Mouse (Mus musculus) stomach, postnatal 0 days (tissue): ENCODE measurements around the gene Lin7b.

Experiments used
- CTCF ChIP-seq: IDR thresholded peaks from 2 replicates; pipeline ENCODE4 v1.5.1; 2016; ENCODE audit warnings: antibody characterized with exemption, low read depth, mild to moderate bottlenecking, moderate library complexity
- EP300 ChIP-seq: optimal IDR thresholded peaks from 2 replicates; pipeline ENCODE3; 2016; ENCODE audit warnings: antibody characterized with exemption

- TF ChIP-seq EP300 = no peak
- TF ChIP-seq CTCF = no peak
Observed at GRCm38 (mm10) chr7:45328841-45329475, 41.4 kb downstream of the Lin7b start.
